Mouse (Mus musculus) E14TG2a.4 (cell line): Measurements from ENCODE around the gene Arid1a.

ENCODE experiments used
- CTCF ChIP-seq: conservative IDR thresholded peaks from 2 replicates; pipeline ENCODE4 v1.5.1; 2014; ENCODE audit warnings: low read length
- NANOG ChIP-seq: IDR thresholded peaks from 2 replicates; pipeline ENCODE4 v1.6.1; 2014; ENCODE audit warnings: borderline replicate concordance, low read length, mixed read lengths
- POU5F1 ChIP-seq: IDR thresholded peaks from 2 replicates; pipeline ENCODE4 v1.6.1; 2014; ENCODE audit warnings: low read length, borderline replicate concordance

DNA sequence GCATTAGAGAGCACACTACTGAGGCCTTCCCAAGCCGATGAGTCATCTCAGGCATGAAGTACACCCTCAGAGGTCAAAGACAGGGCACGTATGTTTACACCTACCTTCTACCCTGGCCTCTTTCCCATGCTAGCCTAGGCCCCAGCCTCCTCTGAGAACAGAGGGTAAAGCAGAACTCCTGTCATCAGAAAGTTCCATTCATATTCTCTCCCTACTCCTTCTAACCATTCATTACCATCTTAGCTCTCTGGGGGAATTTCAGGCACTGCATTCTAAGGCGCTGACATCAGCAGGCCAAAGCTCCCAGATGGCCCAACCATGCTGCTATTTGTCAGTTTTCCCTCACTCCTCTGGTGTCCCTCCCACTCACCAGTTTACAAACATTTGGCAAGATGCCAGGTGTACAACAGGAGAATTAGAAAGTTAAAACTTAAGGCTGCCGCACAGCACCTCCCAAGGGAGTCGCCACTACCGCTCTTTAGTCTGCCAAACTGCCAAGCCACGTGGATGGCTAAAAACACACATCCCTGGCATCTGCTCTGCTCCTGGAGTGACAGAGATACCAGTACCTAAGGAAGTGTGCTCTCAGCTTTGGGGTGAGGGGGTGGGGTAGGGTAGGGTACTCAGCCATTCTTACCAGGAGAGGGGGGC is 68.0 kb downstream of the Arid1a start:
- no peak for TF ChIP-seq CTCF
- TF ChIP-seq NANOG: no peak
- no peak for TF ChIP-seq POU5F1
